In genomic region chr5:39417121-39417844, GRCm38 (mm10) we compare ENCODE assay signal across 8 mouse cellular contexts.
DNase-seq lines count a peak whose midpoint lies in the region; ATAC-seq lines count a peak whose summit lies in the region.

No protein-coding gene starts in this region.

- no peaks in the 10 kb centered on the region for H3K4me1 ChIP-seq in heart, embryonic 11.5 days (ENCODE audit: control insufficient read depth, insufficient read depth, low read length)
- peaks cover 5% of the 10 kb centered on the region; the same call in 1 of the 2 replicates for H3K4me1 ChIP-seq in embryonic facial prominence, embryonic 14.5 days (ENCODE audit: control insufficient read depth, insufficient read depth, low read length)
- 0 out of 2 replicates have a peak, but pooled peaks cover 5% of the 10 kb centered on the region for H3K4me1 ChIP-seq in neural tube, embryonic 14.5 days (ENCODE audit: control insufficient read depth, insufficient read depth, low read length)

- no peak overlapping the region for H3K9ac ChIP-seq in heart, embryonic 11.5 days (ENCODE audit: low read depth, low read length)
- H3K9ac ChIP-seq in embryonic facial prominence, embryonic 14.5 days (ENCODE audit: low read depth, low read length) = no peak overlapping the region
- H3K9ac ChIP-seq in neural tube, embryonic 14.5 days (replicated peaks; ENCODE audit: low read depth, low read length) = no peak overlapping the region

- ATAC-seq in heart, embryonic 11.5 days (replicated peaks; ENCODE audit: insufficient number of reproducible peaks, low FRiP score, low TSS enrichment) = no peak
- ATAC-seq in embryonic facial prominence, embryonic 14.5 days (ENCODE audit: low read depth) = peak; percentile 74
- ATAC-seq in neural tube, embryonic 14.5 days (ENCODE audit: low read depth) = peak; percentile 88
- ATAC-seq in inflammation-experienced regulatory T-cells, adult 6 months = no peak

- H3K36me3 ChIP-seq in heart, embryonic 11.5 days (ENCODE audit: control insufficient read depth, insufficient read depth, low read length) = no peaks in the 10 kb centered on the region
- no peaks in the 10 kb centered on the region for H3K36me3 ChIP-seq in embryonic facial prominence, embryonic 14.5 days (ENCODE audit: control insufficient read depth, insufficient read depth, low read length)
- no peaks in the 10 kb centered on the region for H3K36me3 ChIP-seq in neural tube, embryonic 14.5 days (ENCODE audit: control insufficient read depth, insufficient read depth, low read length)

- peak; percentile 3 for DNase-seq in heart, adult 8-10 months (ENCODE audit: low spot score)
- DNase-seq in embryonic facial prominence, embryonic 14.5 days (ENCODE audit: low spot score) = peak; percentile 82
- DNase-seq in left cerebral cortex, adult 11 months (ENCODE audit: low spot score) = peak; percentile 9
- no peak for DNase-seq in thymus, postnatal 25 days
- DNase-seq in liver = no peak

- no peak overlapping the region for H3K4me2 ChIP-seq in heart, embryonic 11.5 days
- no peak overlapping the region for H3K4me2 ChIP-seq in embryonic facial prominence, embryonic 14.5 days (ENCODE audit: low read depth, low read length)
- H3K4me2 ChIP-seq in neural tube, embryonic 14.5 days (ENCODE audit: low read depth, low read length) = no peak overlapping the region

- H3K27ac ChIP-seq in heart, embryonic 11.5 days (ENCODE audit: low read depth, low read length) = no peak overlapping the region
- no peak overlapping the region for H3K27ac ChIP-seq in embryonic facial prominence, embryonic 14.5 days (replicated peaks; ENCODE audit: low read depth, low read length)
- no peak overlapping the region; the same call in 1 of the 2 replicates for H3K27ac ChIP-seq in neural tube, embryonic 14.5 days (ENCODE audit: low read depth, low read length)

- no peak overlapping the region for H3K4me3 ChIP-seq in heart, embryonic 11.5 days (ENCODE audit: low read depth, low read length)
- no peak overlapping the region for H3K4me3 ChIP-seq in embryonic facial prominence, embryonic 14.5 days (ENCODE audit: low read depth, low read length)
- no peak overlapping the region for H3K4me3 ChIP-seq in neural tube, embryonic 14.5 days (ENCODE audit: low read depth, low read length)

- WGBS in heart, embryonic 11.5 days (ENCODE audit: insufficient replicate concordance) = 80% methylated on average over 11 of the region's 11 CpGs
- WGBS in embryonic facial prominence, embryonic 14.5 days = 71% methylated on average over 11 of the region's 11 CpGs
- WGBS in neural tube, embryonic 14.5 days = 36% methylated on average over 11 of the region's 11 CpGs

- no peaks in the 10 kb centered on the region for H3K9me3 ChIP-seq in heart, embryonic 11.5 days (replicated peaks; ENCODE audit: control insufficient read depth, low read length)
- H3K9me3 ChIP-seq in embryonic facial prominence, embryonic 14.5 days (ENCODE audit: control insufficient read depth, low read length) = no peaks in the 10 kb centered on the region
- no peaks in the 10 kb centered on the region for H3K9me3 ChIP-seq in neural tube, embryonic 14.5 days (ENCODE audit: control insufficient read depth, low read length)

- H3K27me3 ChIP-seq in heart, embryonic 11.5 days (ENCODE audit: control insufficient read depth, insufficient read depth, low read length) = no peaks in the 10 kb centered on the region
- no peaks in the 10 kb centered on the region for H3K27me3 ChIP-seq in embryonic facial prominence, embryonic 14.5 days (replicated peaks; ENCODE audit: control insufficient read depth, insufficient read depth, low read length)
- H3K27me3 ChIP-seq in neural tube, embryonic 14.5 days (ENCODE audit: control insufficient read depth, insufficient read depth, low read length) = no peaks in the 10 kb centered on the region

Comparison
In these comparisons a context has a peak if more than half of its experiments do, and no peak if none do; other contexts are left out.
1. DNase-seq: peak in heart, adult 8-10 months (single experiment), embryonic facial prominence, embryonic 14.5 days (single experiment) and left cerebral cortex, adult 11 months (single experiment); none in thymus, postnatal 25 days (single experiment) and liver (single experiment).
2. ATAC-seq: peak in embryonic facial prominence, embryonic 14.5 days (single experiment) and neural tube, embryonic 14.5 days (single experiment); none in heart, embryonic 11.5 days (single experiment) and inflammation-experienced regulatory T-cells, adult 6 months (single experiment).